Mouse (Mus musculus) gastrocnemius, adult 18-20 months (tissue): ENCODE measurements at regions not wholly inside any gene's neighbourhood (a gene's known extent, or its start where the extent isn't known, plus 50 kb on each side); places are given as distances from the start of the nearest gene placed in this dataset.
"Not testable (repeated sequence)": the region's sequence is repeated elsewhere in the genome, so short reads cannot be mapped to it uniquely, and the experiment has no call there.

Experiments used
- DNase-seq: peaks from one replicate; pipeline ENCODE4 v3.0.0; 2021; ENCODE audit warnings: low spot score

DNA sequence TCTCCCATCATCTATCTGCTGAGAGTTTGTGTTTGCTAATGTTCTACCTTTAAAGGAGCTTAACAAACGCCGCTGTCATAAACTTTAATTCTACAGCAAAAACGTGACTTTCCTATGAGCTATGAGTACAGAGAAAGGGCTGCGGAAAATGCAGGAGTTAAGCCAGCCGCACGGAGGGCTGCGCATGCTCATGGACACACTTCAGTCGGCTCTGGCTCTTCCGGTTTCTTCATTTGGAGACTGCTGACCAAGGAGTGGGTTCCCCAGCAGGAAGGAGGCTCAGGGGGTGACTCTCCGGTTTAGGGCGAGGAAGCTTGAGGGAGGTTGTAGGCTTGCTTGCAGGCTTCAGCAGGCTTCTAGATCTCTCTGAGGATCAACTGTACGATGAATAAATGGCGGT, 59.3 kb downstream of the Sox2 start:
- no peak for DNase-seq

DNA sequence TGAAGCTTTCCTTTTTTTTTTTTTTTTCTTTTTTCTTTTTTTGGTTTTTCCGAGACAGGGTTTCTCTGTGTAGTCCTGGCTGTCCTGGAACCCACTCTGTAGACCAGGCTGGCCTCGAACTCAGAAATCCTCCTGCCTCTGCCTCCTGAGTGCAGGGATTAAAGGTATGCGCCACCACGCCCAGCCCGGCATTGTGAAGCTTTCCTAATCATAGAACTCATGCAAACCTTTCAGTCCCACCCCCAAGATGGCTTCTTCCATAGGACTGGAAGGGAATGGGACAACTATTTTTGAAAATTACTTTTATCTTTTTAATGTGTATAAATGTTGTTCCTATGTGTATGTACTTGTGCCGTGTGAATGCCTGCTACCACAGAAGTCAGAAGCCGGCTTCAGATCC, 61.9 kb downstream of the Sox2 start:
- not testable (repeated sequence) for DNase-seq

DNA sequence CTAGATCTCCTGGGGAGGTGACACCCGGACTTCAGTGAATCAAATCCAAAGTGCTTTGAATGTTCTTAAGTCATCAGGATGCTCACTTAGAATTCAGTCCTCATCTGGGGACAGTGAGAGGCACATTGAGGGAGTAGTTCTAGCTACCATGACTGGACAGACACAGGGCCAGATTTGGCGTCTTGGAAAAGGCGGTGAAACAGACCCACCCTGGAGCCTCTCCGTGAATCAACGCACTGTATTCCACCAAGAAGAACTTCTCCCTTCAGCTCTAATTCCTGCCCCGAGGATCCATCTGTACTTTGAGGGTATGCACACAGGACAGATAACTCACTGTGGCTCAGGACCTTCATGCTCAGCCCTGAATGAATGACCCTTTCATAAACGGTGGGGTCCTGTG, 72.3 kb downstream of the Sox2 start:
- DNase-seq: no peak

DNA sequence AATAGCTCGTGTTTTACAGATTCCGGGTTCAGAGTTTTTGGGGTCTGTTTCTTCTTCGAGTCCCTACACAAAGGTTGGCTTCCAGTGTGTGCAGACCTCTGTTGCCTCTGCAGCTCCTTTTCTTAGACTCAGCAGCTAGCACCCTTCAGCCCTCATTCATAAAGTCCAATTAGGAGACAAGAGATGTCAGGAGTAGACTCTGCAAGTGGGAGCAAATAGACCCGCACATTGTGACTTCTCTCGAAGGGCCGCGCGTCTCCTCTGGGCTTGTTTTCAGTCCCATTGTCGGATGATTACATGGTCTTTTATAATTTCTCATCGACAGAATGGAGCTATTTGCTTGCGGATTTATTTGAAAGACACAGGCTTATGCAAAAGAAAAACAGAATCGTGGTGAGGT, 76.8 kb downstream of the Sox2 start:
- DNase-seq: no peak

DNA sequence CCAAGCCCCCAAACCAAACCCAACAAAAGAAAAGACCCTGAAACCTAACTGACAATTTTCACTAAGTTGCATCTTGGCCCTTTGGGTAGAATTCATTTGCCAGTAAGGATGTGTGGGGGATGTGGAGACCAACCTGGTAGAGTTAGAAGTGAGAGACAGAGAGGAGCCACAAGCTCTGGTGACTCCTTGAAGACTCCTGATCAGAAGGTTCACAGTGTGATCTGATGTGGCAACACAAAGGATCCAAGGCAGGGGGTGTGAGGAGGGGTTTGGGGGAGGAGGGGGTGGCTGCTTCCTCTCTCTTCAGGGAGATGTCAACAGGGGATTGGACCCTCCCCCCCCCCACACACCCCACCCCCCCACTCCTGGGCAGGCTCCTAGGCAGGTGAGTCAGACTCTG, 78.1 kb downstream of the Sox2 start:
- no peak for DNase-seq

DNA sequence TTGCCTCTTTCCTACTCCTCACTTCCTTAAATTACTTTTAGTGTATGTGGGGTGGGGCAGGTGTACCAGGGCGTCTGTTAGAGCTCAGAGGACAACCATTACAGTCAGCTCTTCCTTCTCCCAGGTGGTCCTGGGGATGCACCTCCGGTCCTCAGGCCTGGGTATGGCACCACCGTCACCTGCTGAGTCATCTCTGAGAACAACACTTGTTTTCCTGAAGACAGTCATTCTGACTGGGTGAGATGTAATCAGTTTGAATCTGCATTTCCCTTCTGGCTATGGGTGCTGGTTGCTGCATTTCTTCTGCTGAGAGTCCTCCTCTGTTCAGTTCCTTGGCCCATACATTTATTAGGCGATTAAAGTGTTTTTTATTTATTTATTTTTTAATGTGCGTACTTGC, 84.8 kb downstream of the Sox2 start:
- DNase-seq: no peak

DNA sequence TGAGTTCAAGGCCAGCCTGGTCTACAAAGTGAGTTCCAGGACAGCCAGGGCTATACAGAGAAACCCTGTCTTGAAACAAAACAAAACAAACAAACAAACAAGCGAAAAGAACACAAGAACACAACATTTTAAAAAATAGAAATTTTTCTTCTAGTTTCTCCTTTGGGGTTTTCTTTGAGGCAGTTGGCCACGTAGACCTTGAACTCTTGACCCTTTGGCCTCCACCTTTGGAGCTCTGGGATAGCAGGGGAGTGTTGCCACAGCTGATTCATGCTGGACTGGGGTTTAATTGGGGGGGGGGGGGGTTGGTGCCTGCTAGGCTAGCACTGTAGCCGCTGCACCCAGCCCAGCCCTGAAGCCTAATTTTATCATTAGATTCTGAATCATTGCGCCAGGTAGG, 87.8 kb downstream of the Sox2 start:
- no peak for DNase-seq

DNA sequence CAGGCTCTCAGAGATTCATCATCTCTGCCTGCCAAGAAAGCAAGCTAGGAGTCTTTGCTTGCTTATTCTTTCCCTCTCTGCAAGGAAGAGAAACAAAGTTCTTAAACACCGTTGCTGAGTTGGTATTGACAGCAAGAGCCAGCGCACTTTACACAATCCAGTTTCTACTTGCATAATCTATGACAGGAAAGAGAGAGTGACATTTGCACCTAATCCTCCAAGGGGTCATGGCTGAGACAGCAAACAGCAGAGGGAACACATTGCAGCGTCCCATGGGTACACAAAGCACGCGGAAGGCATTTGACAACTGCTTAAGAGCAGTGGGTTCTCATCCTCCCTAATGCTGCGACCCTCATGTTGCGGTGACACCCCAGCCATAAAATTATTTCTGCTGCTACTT, 88.7 kb downstream of the Sox2 start:
- DNase-seq: no peak

DNA sequence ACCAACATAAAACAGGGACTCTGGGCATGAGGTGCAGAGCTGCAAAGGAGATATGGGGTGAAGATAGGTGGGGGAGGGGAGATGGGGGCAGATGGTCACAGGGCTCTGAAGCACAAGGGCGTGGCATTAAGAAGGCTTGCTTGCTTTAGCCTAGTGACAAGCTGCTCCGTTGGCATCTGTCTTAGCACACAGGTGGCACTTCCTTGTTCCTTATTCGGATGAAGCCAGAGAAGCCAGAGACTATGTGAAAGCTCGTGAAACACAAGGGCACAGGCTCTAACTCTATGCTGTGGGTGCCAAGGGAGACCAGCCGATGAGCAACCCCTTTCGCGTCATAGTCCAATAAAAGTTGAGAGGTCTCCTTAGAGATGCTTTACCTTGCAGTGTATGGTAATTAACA, 89.5 kb downstream of the Sox2 start:
- no peak for DNase-seq

DNA sequence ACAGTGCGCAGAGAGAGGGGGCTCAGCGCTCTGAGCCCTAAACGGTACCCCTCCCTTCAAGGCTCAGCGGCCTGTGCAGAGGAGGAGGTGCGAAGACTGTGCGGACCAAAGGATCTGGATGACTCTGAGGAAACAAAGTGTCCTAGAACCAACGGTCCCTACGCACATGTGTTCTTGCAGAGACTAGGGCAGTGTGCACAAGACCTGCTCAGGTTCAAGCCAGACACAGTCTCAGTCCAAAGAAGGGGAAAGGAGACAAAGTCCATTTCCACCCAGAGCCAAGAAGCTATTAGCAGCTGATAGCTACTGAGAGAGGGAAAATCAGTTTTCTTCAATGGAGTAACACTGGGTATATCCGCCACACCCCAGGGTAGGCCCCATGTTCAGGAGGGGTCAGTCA, 89.9 kb downstream of the Sox2 start:
- no peak for DNase-seq

DNA sequence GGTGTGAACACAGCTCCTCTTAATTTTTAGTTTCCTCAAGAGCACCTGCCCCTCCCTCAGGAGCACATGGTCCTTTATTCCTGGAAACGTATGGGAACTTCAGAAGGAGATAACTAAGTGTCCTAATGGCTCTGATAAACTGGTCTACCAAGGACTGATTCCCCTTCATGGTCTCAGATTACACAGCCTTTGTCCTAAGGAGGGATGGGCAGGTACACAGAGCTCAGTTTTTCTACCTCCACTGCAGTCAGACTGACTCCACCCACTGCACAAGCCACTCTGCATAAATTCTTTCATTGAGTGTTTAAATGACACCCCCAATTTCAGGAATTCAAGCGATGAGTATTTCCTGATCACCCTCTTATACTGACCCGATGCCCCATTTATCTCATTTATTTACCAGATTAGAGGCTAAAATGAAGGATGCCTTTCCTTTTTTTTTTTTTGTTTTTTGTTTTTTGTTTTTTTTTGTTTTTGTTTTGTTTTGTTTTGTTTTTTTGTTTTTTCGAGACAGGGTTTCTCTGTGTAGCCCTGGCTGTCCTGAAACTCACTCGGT, 95.1 kb downstream of the Sox2 start:
- DNase-seq: no peak

DNA sequence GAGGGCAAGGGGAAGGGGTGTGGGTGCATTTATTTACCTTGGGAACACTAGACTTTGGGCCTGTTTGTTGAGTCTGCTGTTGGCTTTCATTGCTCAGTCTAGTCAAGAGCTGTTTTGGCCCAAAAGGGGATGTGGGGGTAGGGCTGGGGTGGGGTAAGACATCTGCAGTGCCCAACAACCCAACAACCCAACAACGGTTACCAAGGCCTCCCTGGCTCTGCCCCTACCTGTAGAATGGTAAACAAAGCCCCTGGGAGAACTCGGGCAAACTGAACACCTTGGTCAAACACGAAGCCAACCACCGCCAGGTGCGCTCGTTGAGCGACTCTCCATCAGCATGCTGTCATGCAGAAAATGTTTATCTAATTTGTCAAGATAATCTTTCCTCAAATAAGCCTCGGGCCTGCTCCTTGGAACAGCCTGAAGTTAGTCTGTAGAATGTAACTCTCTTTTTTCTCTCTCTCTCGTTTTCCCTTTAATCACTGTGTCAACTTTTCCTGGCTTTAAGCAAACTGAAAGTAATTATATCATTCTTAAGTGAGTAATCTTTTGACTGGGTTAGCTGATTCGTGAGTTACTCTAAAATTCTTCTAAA, 97.4 kb downstream of the Sox2 start:
- no peak for DNase-seq

DNA sequence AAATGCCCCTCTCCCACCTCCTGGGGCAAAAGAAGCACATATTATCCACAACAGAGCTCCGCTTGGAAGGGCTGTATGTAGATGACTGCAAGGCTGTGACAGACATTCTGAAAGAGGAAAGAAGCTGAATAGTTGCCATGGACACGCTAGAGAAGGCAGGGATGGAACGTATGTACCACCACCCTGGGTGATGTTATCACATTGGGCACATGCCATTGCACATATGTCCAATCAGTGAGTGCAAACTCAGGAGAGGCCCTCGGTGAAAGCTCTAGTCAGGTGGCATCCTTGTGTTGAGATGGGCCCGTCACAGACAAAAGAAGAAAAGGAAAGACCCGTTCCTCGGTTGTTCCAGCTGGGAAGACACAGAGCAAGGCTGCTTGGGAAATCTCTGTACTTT, 99.8 kb downstream of the Sox2 start:
- DNase-seq: no peak

DNA sequence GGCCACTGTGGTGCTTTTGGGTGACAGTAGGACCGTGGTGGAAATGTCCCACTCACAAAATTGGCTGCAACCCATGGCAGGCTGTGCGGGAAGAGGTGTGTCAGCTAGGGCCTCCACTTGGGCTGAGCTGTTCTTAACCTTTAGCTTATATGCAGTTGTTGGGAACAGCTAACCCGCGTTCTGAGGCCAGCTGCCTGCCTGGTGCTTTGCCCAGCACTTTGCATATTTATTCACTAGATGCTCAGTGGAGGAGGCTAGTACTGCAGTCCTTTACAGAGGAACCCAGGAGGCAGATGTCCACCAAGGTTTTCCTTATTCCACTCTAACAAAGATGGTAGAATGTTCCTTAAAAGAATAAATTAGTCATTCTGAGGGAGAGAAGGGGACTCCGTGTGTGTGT, 101.3 kb downstream of the Sox2 start:
- DNase-seq: no peak

DNA sequence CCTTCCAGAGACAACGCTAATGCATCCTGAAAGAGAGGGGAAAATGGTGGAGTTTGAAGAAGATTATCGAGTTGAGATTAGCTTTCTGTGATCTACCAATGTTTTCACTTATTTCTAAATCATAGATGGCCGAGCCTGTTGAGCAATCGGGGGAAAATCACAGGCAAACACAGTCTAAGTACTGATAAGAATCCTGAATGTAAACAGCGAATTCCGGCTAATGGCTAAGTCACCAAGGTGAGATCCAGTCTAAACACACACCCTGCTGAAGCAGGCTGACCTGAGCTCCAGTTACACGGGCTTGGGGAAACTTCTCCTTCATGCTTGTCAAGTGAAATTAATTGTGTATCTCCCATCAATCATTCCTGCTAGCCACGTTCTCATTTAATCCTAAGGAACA, 103.4 kb downstream of the Sox2 start:
- DNase-seq: no peak

DNA sequence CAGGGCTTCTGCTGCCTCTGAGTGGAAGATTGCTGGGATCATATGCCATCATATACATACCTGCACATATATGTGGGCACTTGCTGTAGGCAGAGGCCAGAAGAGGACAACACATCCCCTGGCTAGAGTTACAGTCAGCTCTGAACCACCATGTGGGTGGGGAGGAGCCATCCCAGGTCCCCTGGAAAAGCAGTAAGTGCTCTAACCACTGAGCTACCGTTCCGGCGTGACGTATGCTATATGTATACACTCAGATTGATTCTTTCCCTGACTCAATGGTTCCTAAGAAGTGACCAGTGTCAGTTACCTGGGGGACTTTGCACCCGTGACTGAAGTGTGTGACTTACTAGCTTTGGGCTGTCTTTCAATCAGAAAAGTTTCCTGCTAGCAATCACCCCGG, 104.6 kb downstream of the Sox2 start:
- no peak for DNase-seq

DNA sequence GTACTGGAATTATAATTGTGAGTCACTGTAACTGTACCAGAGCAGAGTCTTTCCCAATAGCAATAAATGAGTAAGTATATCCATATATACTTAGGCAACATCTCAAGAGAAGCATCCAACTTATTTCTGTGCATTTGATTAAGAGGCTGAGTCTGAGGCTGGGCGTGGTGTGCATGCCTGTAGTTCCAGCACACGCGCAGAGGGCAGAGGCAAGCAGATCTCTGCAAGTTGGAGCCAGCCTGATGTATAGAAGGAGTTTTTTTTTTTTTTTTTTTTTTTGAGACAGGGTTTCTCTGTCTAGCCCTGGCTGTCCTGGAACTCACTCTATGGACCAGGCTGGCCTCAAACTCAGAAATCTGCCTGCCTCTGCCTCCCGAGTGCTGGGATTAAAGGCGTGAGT, 105.1 kb downstream of the Sox2 start:
- not testable (repeated sequence) for DNase-seq

DNA sequence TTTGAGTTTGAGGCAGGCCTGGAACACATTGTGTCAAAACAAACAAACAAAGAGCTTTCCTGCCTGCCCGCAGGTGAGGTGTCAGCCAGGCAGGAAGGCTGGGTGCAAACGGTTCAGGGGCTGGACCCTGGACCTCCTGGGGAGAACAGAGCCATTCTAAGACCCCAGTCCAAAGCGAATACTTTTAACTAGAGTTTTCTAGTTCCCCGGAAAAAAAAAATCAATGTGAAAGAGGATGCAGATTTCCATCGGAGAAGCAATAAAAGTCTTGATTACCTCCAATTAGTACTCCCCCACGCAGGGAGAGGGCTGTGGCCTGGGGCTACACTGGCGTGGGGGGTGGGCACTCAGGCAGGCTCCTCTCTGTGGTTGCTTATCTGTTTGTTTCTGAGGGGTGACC, 106.4 kb downstream of the Sox2 start:
- no peak for DNase-seq

DNA sequence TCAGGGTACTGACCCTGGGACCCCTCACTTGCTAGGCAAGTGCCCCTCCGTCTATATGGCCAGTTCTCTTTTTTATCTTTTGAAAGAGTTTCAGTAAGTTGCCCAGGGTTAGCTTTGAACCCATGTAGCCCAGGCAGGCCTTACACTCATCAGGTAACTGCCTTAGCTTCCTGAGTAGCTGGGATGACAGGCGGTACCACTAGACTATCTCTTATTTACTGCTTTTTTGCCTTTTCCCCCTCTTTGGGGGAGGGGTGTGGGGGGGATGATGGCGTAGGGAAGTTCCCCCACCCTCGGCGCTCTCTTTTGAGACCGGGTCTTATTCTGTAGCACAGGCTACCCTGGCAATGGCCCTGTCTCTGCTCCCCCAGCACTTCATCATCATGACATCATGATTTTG, 106.9 kb downstream of the Sox2 start:
- DNase-seq: no peak

DNA sequence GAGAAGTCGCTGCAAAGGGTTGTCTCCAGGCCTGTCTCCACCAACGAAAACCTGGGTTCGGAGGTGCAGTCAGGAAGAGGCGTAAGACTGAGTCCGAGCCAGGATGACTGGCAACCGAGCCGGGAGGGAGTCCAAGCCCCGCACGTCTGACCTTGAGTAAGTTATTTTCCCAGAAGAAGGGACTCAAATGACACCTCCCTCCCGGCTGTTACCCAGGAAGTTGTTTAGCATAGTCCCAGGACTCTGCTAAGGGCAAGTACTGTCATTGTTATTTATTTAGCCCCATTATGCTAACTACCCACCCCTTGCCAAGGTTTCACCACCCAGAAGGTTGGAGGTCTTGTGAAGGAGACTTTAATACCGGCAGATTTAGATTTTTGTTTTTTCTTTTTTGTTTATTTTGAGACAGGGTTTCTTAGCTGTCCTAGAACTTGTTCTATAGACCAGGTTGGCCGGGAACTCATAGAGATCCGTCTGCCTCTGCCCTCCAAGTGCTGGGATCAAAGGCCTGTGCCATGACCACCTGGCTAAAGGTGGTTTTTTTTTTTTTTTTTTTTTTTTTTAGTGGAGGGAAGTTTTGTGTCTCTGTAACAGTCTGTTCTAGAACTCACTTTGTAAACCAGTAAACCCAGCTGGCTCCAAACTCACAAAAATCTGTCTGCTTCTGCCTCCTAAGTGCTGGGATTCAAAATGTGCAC, 107.8 kb downstream of the Sox2 start:
- no peak for DNase-seq

DNA sequence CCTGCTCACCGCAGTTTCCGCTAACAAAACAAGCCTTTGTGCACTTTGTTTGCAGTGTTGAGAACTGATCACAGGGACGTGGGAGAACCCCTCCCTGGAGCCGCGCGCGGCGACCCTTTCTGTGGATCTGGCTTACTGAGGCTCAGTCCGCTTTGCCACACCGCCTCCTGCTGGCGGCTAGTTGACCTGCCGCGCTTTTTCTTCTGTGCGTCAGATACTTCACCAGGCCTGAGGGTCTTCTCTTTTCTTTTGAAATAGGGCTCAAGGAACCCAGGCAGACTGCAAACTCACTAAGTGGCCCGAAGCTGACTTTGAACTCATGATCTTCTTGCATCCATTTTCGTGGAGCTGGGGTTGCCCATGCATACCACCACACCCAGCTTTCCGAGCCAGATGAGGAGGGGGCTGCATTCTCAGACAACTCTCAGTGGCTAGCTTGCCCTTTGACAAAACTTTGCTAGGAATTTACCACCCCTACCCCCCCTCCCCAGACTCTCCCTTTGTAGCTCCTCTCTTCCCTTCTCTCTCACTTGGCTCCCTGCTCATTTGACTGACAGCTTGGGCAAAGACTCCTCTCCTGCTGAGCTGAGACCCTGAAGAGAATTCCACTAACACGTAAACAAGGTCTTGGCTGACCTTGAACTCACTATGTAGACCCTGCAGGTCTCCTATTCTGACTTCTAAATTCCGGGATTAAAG, 109.9 kb downstream of the Sox2 start:
- DNase-seq: no peak

DNA sequence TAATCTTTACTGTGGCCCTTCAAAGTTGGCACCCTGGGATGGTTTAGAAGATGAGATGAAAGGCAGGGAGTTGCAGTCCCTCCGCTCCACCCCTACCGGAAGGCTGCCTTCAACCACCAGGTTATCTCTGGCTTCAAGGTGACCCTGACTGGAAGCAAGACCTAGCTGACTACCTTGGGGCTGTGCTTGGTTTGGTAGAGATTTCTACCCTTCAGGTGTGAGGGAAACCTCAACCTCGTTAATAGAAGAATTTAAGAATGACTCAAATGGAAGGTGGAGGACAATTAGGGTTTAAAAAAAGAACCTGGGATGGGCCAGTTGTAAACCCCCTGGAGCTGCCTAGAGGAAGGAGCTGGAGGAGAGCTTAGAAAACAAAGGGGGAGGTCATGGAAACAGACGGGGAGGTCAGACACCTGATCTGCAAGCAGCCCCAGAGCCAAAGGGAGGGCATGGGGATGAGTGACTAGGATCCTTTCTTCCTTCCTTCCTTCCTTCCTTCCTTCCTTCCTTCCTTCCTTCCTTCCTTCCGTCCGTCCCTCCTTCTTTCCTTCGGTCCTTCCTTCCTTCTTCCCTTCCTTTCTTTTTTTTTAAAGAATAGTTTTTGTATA, 111.1 kb downstream of the Sox2 start:
- no peak for DNase-seq

DNA sequence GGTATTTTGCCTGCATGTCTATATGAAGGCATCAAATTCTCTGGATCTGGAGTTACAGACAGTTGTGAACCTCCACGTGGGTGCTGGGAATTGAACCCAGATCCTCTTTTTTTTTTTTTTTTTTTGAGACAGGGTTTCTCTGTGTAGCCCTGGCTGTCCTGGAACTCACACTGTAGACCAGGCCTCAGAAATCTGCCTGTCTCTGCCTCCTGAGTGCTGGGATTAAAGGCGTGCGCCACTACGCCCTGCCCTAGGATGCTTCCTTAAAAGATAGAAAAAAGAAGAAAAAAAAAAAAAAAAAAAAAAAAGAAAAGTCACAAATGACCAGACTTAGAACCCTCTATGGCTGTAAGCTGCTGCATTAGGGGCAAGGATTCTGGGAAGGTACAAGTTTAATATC, 111.6 kb downstream of the Sox2 start:
- DNase-seq: no peak
